Mouse (Mus musculus) inflammation-experienced regulatory T-cells, adult 6 months (primary cell): Measurements from ENCODE around the gene Thsd7a. TPM values are rescaled to one million over a fixed set of nuclear protein-coding genes. Genes with fewer than 3 reads are reported as not detected.

Experiments
- ATAC-seq: one replicate; pipeline ENCODE4 v1.8.0; 2017
- polyA plus RNA-seq, 3 experiments: library from polyadenylated mRNA; unstranded; fragments of 100-300 nt; shearing (Covaris generic); gene quantifications; one replicate each; pipeline ENCODE4 v1.2.1; 2017

The Thsd7a gene
- polyA plus RNA-seq, 3 experiments from 2014 or later, result not detected

DNA sequence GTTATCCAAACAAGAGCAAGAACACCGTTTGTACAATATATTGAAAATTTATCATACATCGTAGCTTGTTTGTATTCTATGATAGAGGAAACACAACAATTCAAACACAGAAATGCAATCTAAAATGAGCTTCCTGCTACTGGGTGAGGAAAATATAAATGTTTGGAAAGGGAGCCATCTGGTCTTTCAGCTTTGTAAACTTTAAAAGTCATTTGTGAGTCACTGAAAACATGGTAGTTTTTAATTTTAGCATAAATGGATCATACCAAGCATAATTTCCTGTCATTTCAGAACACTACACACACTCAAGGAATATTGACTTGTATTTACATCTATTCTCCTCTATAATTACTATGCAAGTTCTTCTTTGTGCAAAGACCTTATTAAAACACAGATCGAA, 363.6 kb downstream of the Thsd7a start:
- no peak for ATAC-seq

DNA sequence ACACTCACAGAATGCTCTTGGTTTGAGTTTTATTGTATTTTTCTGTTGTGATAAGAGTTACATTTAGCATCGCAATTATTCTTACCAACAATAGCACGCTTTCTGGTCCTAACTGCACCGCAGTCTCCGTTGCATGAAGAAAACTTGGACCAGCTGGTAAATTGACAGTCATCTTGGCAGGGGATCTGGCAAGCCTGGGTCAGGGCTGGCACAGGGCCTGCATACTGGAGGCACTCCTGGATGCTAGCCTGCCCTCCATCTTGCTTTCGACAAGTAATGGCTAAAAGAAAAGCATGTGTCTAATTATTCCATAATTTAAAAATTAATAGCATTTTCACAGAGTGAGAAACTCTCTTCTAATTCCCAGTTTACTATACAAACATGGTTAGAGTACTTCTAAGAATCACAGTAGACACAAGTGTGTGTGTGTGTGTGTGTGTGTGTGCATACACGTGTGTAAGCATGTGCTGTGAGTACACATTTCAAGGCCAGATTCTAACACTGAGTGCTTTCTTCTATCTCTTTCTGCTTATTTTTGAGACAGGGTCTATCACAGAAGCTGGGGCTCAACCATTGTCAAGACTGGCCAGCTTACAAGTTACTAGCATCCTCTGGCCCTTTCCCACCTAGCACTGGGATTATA, 368.0 kb downstream of the Thsd7a start:
- no peak for ATAC-seq

DNA sequence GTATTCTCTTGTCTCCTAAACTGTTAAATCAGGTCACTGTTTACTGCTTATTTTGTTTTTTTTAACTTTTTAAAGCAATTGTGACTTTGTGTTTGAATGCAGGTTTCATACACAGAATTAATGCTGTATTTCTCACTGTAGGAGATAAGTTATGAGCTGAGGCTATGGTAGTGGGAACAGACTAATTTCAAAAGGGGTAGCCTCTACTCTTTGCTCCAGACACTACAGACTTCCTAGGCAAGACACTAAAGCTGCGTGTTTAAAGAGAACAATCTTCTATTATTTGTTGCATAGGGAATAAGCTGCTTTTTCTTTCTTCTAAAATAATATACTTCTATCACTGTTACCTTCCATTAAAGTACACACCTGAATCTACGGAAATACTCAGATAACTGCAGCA, 368.5 kb downstream of the Thsd7a start:
- ATAC-seq, result no peak

DNA sequence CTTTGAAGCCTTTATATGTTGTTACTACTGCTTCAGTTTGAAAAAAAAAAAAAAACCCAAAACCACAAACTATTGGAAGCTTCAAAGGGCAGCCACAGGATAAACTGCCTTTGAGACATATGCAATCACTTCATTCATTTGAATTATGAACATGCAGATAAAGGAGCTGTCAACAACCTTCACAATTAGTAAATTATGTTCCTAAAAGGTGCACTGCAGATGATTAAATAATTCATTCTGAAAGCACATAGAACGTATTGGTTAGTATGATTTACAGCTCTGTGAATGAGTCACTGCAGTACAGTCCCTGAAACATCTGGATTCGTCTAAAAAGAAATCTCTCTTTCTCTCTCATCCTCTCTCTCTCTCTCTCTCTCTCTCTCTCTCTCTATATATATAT, 390.5 kb downstream of the Thsd7a start:
- ATAC-seq, result no peak

DNA sequence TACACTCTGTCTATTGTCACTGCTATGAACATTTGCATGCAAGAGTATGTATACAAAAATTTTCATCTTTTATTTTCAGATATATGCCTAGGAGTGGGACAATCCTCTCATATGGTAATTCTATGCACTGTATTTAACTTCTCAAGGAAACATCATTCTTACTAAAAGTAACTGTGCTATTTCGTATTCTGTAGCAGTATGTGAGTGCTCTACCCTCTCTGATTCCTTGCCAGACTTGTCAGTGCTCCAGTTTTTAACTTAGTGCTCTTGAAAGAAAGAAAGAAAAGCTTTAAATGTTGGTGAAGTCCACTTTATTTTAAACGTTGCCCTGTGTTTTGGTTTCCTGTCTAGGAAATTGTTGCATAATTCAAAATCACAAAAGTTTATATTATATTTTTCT, 395.6 kb downstream of the Thsd7a start:
- no peak for ATAC-seq

DNA sequence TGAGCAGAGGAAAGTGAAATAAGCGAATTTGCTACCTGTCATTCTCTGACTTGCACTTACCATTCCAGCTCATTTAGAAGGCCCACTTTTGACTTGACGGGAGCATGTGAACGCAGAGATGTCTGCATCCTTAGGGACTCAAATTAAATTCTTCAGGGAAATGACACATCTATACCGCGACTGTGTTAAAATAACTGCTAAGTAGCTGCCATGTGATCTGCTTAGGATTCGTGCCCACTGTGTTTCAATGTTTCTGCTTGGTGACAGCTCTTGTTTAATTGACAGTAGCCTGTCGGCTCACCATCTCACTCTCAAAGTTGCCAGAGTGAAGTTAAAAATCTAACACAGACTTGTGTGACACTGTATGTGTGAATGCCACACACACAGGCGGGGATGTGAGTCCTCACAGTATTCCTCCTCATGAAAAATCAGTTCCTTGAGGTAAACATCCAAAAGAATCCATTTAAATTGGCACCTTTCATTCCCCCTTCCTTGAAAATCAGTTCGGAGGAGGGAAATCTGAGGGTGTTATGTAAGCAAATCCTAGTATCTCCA, 397.0 kb downstream of the Thsd7a start:
- ATAC-seq, result no peak

DNA sequence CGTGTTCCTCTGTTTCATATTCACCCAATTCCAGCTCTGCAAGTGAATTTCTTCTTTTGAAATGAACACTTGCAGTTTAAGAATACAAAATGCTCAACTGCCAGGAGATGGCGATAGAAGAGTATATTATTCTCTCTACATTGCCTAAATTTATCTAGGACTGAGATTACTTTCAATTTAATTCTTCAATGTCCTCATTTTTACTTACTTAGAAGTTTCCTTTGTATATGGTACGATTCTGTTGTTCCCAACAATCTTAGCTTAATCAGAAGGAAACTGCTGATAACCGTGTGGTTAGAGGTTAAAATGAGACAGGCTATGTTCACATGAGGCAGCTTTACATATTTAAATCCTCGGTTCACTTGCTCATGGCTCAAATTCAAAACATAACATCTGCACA, 398.5 kb downstream of the Thsd7a start:
- ATAC-seq, result no peak

DNA sequence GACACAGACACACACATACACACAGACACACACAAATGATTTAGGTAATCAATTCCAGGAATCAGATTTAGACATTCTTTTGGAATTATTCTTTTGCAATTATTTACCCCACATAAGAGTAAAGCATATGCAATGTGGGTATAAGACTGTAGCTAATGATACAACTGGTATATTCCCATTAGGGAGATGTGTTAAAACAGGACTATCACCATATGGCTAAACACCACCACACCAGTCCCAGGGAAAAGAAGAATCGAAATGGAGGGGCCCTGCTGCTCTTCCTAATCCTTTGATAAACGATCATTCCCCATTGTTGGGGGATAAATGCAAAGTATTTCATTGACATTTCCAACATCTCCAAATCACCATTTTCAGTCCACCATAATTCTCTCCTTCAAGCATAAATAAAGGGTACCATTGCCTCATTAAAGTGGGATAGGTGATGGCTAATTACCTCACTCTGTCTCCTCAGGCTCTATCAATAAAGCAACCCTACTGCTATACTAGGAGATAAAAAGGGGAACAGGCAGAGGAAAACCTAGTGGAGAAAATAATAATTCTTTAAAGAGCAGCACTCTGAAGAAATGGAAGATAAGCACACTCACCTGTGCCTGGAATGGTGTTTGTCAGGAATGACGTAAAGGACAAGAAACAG, 400.0 kb downstream of the Thsd7a start:
- ATAC-seq, result no peak

DNA sequence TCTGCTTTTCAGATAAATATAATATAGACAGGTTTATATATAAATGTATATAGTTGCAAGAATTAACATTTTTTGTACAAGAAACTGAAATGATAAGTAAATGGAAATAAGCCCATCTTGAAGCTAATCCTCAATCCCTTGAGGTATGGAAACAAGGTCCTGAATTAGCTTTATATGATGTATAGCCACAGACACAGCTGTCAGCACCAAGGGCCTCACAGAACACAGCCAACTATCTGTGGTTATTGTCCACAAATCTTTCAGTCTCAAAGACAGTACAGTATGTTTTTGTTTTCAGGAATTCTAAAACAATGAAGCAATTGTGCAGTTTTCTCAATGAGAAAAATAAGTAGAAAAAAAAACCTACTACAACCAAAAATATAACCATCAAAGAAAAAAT, 400.5 kb downstream of the Thsd7a start:
- ATAC-seq, result no peak

DNA sequence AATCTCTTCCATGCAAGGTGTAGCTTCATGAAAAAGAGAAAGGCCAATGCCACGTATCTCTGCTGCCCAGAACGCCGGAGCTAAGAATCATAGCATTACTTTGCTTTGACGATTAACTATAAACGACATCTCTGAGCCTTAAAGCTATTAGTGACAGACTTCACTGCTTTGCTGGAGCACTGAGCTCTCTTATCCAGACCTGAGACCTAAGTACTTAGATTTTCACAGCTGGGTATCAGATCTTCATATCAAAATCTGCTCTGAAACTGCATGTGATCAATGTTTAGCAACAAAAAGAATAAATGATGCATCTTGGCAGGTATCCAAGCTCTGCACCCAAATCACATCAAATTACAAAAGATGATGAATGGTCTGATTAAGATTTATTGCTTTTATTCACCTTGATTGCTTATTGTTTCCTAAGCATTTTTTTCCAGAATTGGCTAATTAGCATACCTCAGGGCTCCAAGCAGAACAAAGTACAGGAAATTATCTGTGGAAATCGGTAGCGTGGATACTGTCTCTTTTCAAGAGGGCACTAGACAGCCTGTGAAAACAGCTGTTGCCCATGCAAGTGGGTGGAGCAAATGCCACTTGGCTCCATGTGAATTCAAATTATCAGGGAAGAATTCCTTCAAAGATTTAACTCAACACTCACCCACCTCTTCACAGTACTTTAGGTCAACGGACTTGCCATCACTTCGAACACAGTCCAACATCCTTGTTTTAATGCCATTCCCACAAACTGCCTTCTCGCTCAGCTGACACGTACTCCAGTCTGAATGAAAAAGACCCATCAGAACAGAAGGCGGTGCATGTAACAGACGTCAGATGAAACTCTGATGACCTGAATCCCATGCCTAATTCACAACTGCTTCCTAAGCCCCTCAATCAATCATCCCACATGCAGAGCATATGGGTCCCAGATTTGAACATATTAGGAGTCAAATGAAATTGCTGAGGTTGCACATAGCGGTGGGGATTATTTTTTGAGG, 412.3 kb downstream of the Thsd7a start:
- no peak for ATAC-seq

DNA sequence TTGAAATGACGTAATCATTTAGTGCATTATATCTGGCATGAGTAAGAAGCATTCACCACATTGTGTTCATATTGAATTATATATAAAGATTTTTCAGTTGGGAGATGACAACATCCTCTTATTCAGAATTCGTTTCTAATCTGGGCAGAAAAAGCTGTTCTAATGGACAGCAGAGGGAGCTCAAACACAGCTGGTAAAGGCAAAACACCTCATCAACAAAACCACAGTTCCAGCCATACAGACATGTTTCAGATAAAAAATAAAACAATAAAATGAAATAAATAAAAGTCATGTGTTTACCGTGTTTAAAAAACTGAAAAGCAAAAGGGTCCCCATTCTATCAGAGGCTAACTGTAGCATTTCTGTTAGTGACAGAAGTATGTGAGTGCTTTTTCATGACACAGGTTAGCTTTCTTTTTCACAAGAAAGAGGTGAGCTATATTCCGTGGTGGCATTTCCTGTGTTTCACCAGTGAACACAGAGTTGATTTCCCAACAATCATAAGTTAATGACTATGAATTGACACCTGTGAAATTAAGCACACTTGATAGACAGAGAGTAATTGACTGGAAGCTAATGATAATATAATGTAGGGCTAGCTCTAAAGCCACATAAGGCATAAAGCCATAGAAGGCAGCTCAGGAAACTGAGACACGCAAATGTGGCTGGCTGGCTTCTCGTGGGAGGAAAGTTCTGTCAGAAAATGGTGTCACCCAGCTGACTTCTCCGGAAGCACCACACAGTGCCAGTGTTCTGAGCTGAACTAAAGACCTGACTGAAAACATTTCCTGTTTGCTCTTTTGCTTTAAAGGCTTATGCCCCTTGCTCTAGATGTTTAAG, 433.9 kb downstream of the Thsd7a start:
- peak; percentile 75 for ATAC-seq

DNA sequence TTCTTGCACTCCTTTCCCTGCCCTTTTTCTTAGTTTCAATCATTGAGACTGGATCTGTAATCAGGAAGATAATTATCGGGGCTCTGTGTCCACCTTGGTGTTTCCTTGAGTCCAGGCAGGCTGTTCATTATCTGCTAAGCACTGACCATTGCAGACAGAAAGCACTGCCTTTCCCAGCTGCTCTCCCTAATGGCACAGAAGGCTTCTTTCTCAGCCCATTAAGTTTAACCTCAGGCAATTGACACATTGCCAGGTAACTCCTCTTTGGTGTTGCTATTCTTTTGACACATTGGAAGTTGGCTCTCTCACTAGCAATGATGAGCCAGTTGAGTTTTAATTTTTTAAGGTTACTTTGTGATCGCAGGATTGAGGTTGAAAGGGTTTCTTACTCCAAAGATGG, 441.7 kb downstream of the Thsd7a start:
- no peak for ATAC-seq

DNA sequence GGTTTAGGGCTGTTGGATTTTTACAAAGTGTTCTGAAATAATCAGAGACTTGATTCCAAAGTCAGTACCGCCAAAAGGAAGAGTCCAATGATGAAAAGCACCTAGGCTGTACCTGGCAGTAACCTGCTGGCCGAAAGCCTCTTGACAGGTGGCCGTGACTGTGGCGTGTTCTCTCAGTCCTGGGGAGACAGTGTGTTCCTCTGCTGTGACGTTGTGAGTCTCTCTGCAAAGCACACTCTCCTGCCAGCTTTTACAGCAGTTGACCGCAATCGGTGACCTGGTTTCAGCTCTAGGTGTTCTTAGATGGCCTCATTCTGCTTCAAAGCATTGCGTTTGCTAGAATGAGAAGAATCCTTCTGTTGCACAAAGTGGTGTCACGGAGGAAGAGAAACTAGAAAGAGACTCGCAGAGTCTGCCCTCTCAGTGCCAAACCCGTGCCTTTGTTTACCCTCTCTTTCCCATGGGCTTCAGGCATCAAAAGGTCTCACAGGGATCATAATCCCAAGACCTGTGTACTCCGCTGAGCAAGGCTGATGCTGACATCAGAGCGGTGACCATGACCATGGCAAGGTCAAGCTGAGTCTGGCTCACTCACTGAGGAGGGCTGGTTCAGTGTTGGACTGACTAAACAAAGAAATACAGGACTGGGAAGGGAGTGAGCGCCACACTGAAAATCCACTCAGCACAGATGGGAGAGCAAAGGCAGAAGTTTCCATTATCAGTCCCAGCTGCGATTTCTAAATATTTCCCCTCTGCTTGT, 486.4 kb downstream of the Thsd7a start:
- no peak for ATAC-seq
